Mouse (Mus musculus) stomach, postnatal 0 days (tissue): ENCODE results near the gene Nxn.

Experiments
- CTCF ChIP-seq: IDR thresholded peaks from 2 replicates; pipeline ENCODE4 v1.5.1; 2016; ENCODE audit warnings: antibody characterized with exemption, low read depth, mild to moderate bottlenecking, moderate library complexity
- EP300 ChIP-seq: optimal IDR thresholded peaks from 2 replicates; pipeline ENCODE3; 2016; ENCODE audit warnings: antibody characterized with exemption

GRCm38 (mm10) chr11:76347589-76347988 lies 51.4 kb downstream of the Nxn start:
- TF ChIP-seq EP300 (no peak), CTCF (no peak)
